Mouse (Mus musculus): ENCODE data around the gene Uhmk1.

The Uhmk1 gene

GRCm38 (mm10) chr1:170175848-170176247 lies 39.3 kb downstream of the Uhmk1 start:
- in situ Hi-C loops (cut with MboI, MseI), result loop anchor here (5.0 kb wide), 1 partner anchor 36 kb away; no protein-coding TSS in a partner anchor

GRCm38 (mm10) chr1:170174814-170175332 lies 40.3 kb downstream of the Uhmk1 start, which contains the start of gene Uap1:
TSS of gene Uap1 (minus strand) at chr1:170174957.
- in situ Hi-C loops (cut with MboI, MseI), result loop anchor here (5.0 kb wide), 1 partner anchor 37 kb away; no protein-coding TSS in a partner anchor

- in situ Hi-C loops (cut with MboI, MseI), result no loop called here
Measured at GRCm38 (mm10) chr1:170173991-170174813, 41.0 kb downstream of the Uhmk1 start.

- in situ Hi-C loops (cut with MboI, MseI), result loop anchor here (10.0 kb wide), 1 partner anchor 193 kb away; no protein-coding TSS in a partner anchor
Measured at GRCm38 (mm10) chr1:170167781-170168180, 47.4 kb downstream of the Uhmk1 start.

GRCm38 (mm10) chr1:170164913-170165312 lies 50.3 kb downstream of the Uhmk1 start:
- in situ Hi-C loops (cut with MboI, MseI), result loop anchor here (10.0 kb wide), 1 partner anchor 190 kb away; no protein-coding TSS in a partner anchor

GRCm38 (mm10) chr1:170164053-170164614 lies 51.1 kb downstream of the Uhmk1 start:
- in situ Hi-C loops (cut with MboI, MseI), result loop anchor here (10.0 kb wide), 1 partner anchor 189 kb away; no protein-coding TSS in a partner anchor

- in situ Hi-C loops (cut with MboI, MseI), result loop anchor here (10.0 kb wide), 1 partner anchor 189 kb away; no protein-coding TSS in a partner anchor
Measured at GRCm38 (mm10) chr1:170163398-170163943, 51.7 kb downstream of the Uhmk1 start.

GRCm38 (mm10) chr1:170161852-170162251 lies 53.3 kb downstream of the Uhmk1 start:
- in situ Hi-C loops (cut with MboI, MseI), result loop anchor here (10.0 kb wide), 1 partner anchor 187 kb away; no protein-coding TSS in a partner anchor

- in situ Hi-C loops (cut with MboI, MseI), result loop anchor here (10.0 kb wide), 1 partner anchor 186 kb away; no protein-coding TSS in a partner anchor
Measured at GRCm38 (mm10) chr1:170160397-170160938, 54.7 kb downstream of the Uhmk1 start.

GRCm38 (mm10) chr1:170159707-170160106 lies 55.5 kb downstream of the Uhmk1 start:
- in situ Hi-C loops (cut with MboI, MseI), result loop anchor here (10.0 kb wide), 1 partner anchor 185 kb away; no protein-coding TSS in a partner anchor

- in situ Hi-C loops (cut with MboI, MseI), result no loop called here
Measured at GRCm38 (mm10) chr1:170155761-170156160, 59.4 kb downstream of the Uhmk1 start.

- in situ Hi-C loops (cut with MboI, MseI), result no loop called here
Measured at GRCm38 (mm10) chr1:170155298-170155697, 59.9 kb downstream of the Uhmk1 start.

GRCm38 (mm10) chr1:170153986-170154385 lies 61.2 kb downstream of the Uhmk1 start:
- in situ Hi-C loops (cut with MboI, MseI), result no loop called here

- in situ Hi-C loops (cut with MboI, MseI), result no loop called here
Measured at GRCm38 (mm10) chr1:170152552-170152951, 62.6 kb downstream of the Uhmk1 start.

GRCm38 (mm10) chr1:170150870-170151269 lies 64.3 kb downstream of the Uhmk1 start:
- in situ Hi-C loops (cut with MboI, MseI), result no loop called here

- in situ Hi-C loops (cut with MboI, MseI), result loop anchor here (25.0 kb wide), 1 partner anchor 612 kb away; the partner anchor contains the start of gene Nuf2
Measured at GRCm38 (mm10) chr1:170149756-170150155, 65.4 kb downstream of the Uhmk1 start.

- in situ Hi-C loops (cut with MboI, MseI), result loop anchor here (25.0 kb wide), 1 partner anchor 611 kb away; the partner anchor contains the start of gene Nuf2
Measured at GRCm38 (mm10) chr1:170148536-170148935, 66.7 kb downstream of the Uhmk1 start.

GRCm38 (mm10) chr1:170147651-170148448 lies 67.3 kb downstream of the Uhmk1 start:
- in situ Hi-C loops (cut with MboI, MseI), result loop anchor here (25.0 kb wide), 1 partner anchor 611 kb away; the partner anchor contains the start of gene Nuf2

GRCm38 (mm10) chr1:170145606-170146005 lies 69.6 kb downstream of the Uhmk1 start:
- in situ Hi-C loops (cut with MboI, MseI), result loop anchor here (25.0 kb wide), 1 partner anchor 608 kb away; the partner anchor contains the start of gene Nuf2
